Mouse (Mus musculus) erythroblast, adult 5-6 weeks (primary cell): ENCODE measurements around the gene Slc19a3. TPM values are rescaled to one million over a fixed set of nuclear protein-coding genes. Genes with fewer than 3 reads are reported as not detected.

Experiments
- total RNA-seq, 2 experiments: library from RNA; stranded (forward) in 1 of 2; stranded (reverse) in 1 of 2; fragments of 150-400 nt in 1 of 2; fragments of 200-764, 138-1000 nt in 1 of 2; gene quantifications; 2 replicates each; pipeline versions ENCODE4 v1.2.3 to v1.2.4; 2015 to 2017; ENCODE audit warnings: low replicate concordance in 2 of 2

Gene Slc19a3
- total RNA-seq, 2 experiments from 2014 or later: not detected

Other genes with a start within 250 kb of the Slc19a3 start
- gene Agfg1, start 199.0 kb downstream of the Slc19a3 start, total RNA-seq (2015; ENCODE audit: low replicate concordance): 19.9 and 20.0 TPM in 2 replicates
- gene Agfg1, start 199.0 kb downstream of the Slc19a3 start, total RNA-seq (2017; ENCODE audit: low replicate concordance): 13.4 and 20.8 TPM in 2 replicates
- 1.3 TPM in 1 of 2 replicates, not detected in the other for gene A030005L19Rik, start 125.1 kb downstream of the Slc19a3 start, total RNA-seq (2015; ENCODE audit: low replicate concordance)
- gene A030005L19Rik, start 125.1 kb downstream of the Slc19a3 start, total RNA-seq (2017; ENCODE audit: low replicate concordance): not detected in 2 replicates
- not detected in 2 replicates for gene A030014E15Rik, start 113.5 kb downstream of the Slc19a3 start, total RNA-seq (2015; ENCODE audit: low replicate concordance)
- not detected in 2 replicates for gene A030014E15Rik, start 113.5 kb downstream of the Slc19a3 start, total RNA-seq (2017; ENCODE audit: low replicate concordance)
- not detected in 2 replicates for gene Gm6217, start 107.0 kb downstream of the Slc19a3 start, total RNA-seq (2015; ENCODE audit: low replicate concordance)
- gene Gm6217, start 107.0 kb downstream of the Slc19a3 start, total RNA-seq (2017; ENCODE audit: low replicate concordance): not detected in 2 replicates
- gene A030003K21Rik, start 95.1 kb downstream of the Slc19a3 start, total RNA-seq (2015; ENCODE audit: low replicate concordance): not detected in 2 replicates
- gene A030003K21Rik, start 95.1 kb downstream of the Slc19a3 start, total RNA-seq (2017; ENCODE audit: low replicate concordance): not detected in 2 replicates
- not detected in 2 replicates for gene Gm7544, start 82.4 kb downstream of the Slc19a3 start, total RNA-seq (2015; ENCODE audit: low replicate concordance)
- gene Gm7544, start 82.4 kb downstream of the Slc19a3 start, total RNA-seq (2017; ENCODE audit: low replicate concordance): not detected in 2 replicates
- not detected in 2 replicates for gene Gm47955, start 78.2 kb downstream of the Slc19a3 start, total RNA-seq (2015; ENCODE audit: low replicate concordance)
- not detected in 2 replicates for gene Gm47955, start 78.2 kb downstream of the Slc19a3 start, total RNA-seq (2017; ENCODE audit: low replicate concordance)
- gene Gm47959, start 37.9 kb downstream of the Slc19a3 start, total RNA-seq (2015; ENCODE audit: low replicate concordance): not detected in 2 replicates
- not detected in 2 replicates for gene Gm47959, start 37.9 kb downstream of the Slc19a3 start, total RNA-seq (2017; ENCODE audit: low replicate concordance)
- gene Krtap28-10, start 4.0 kb upstream of the Slc19a3 start, total RNA-seq (2015; ENCODE audit: low replicate concordance): not detected in 2 replicates
- not detected in 2 replicates for gene Krtap28-10, start 4.0 kb upstream of the Slc19a3 start, total RNA-seq (2017; ENCODE audit: low replicate concordance)
- gene Gm47969, start 6.5 kb upstream of the Slc19a3 start, total RNA-seq (2015; ENCODE audit: low replicate concordance): not detected in 2 replicates
- not detected in 2 replicates for gene Gm47969, start 6.5 kb upstream of the Slc19a3 start, total RNA-seq (2017; ENCODE audit: low replicate concordance)
- gene A030005K14Rik, start 20.9 kb upstream of the Slc19a3 start, total RNA-seq (2015; ENCODE audit: low replicate concordance): not detected in 2 replicates
- not detected in 2 replicates for gene A030005K14Rik, start 20.9 kb upstream of the Slc19a3 start, total RNA-seq (2017; ENCODE audit: low replicate concordance)
- not detected in 2 replicates for gene Krtap28-13, start 22.5 kb upstream of the Slc19a3 start, total RNA-seq (2015; ENCODE audit: low replicate concordance)
- gene Krtap28-13, start 22.5 kb upstream of the Slc19a3 start, total RNA-seq (2017; ENCODE audit: low replicate concordance): not detected in 2 replicates
- gene Ccl20, start 78.3 kb upstream of the Slc19a3 start, total RNA-seq (2015; ENCODE audit: low replicate concordance): not detected in 2 replicates
- not detected in 2 replicates for gene Ccl20, start 78.3 kb upstream of the Slc19a3 start, total RNA-seq (2017; ENCODE audit: low replicate concordance)
- gene Daw1, start 121.3 kb upstream of the Slc19a3 start, total RNA-seq (2015; ENCODE audit: low replicate concordance): not detected in 2 replicates
- not detected in 2 replicates for gene Daw1, start 121.3 kb upstream of the Slc19a3 start, total RNA-seq (2017; ENCODE audit: low replicate concordance)